Mouse (Mus musculus) neural tube, embryonic 14.5 days (tissue): ENCODE data around the gene AW549877. TPM values are rescaled to one million over a fixed set of nuclear protein-coding genes. Genes with fewer than 3 reads are reported as not detected.

ENCODE experiments used
- ATAC-seq: fragments of 200-750 bp; cut with Nextera tagmentation; 2 replicates; pipeline ENCODE4 v1.8.0; 2017; ENCODE audit warnings: low read depth, mild to moderate bottlenecking, moderate TSS enrichment, moderate library complexity
- H3K27ac ChIP-seq: fragments of 300-500 bp; sonication (generic); 2 replicates; pipeline ENCODE4 v1.5.1; 2014; ENCODE audit warnings: low read depth, mild to moderate bottlenecking, control low read depth, low read length, moderate library complexity, mixed read lengths
- H3K27me3 ChIP-seq: fragments of 300-500 bp; sonication (generic); 2 replicates; pipeline ENCODE4 v1.6.1; 2014; ENCODE audit warnings: low read length; ENCODE audit not compliant: control insufficient read depth, insufficient read depth
- H3K36me3 ChIP-seq: fragments of 300-500 bp; sonication (generic); 2 replicates; pipeline ENCODE4 v1.6.1; 2014; ENCODE audit warnings: low read length, mixed read lengths; ENCODE audit not compliant: control insufficient read depth, insufficient read depth
- H3K4me1 ChIP-seq: fragments of 300-500 bp; sonication (generic); 2 replicates; pipeline ENCODE4 v1.6.1; 2014; ENCODE audit warnings: low read length; ENCODE audit not compliant: control insufficient read depth, insufficient read depth
- H3K4me2 ChIP-seq: fragments of 300-500 bp; sonication (generic); 2 replicates; pipeline ENCODE4 v1.6.1; 2014; ENCODE audit warnings: mild to moderate bottlenecking, low read depth, low read length, control low read depth
- H3K4me3 ChIP-seq: fragments of 300-500 bp; sonication (generic); 2 replicates; pipeline ENCODE4 v1.5.1; 2014; ENCODE audit warnings: low read depth, low read length, control low read depth, mixed read lengths
- H3K9ac ChIP-seq: fragments of 300-500 bp; sonication (generic); replicated peaks from 2 replicates; pipeline ENCODE4 v1.6.1; 2014; ENCODE audit warnings: low read depth, mild to moderate bottlenecking, control low read depth, low read length, mixed read lengths
- H3K9me3 ChIP-seq: fragments of 300-500 bp; sonication (generic); 2 replicates; pipeline ENCODE4 v1.6.1; 2016; ENCODE audit warnings: low read length; ENCODE audit not compliant: control insufficient read depth
- WGBS: fragments of 180-500 bp; shearing (Covaris S2); extraction: QIAGEN DNeasy Blood & Tissue Kit; methylation state at CpG from one replicate; pipeline ENCODE4 v1.1.7; 2014; 5-methylcytosine and 5-hydroxymethylcytosine counted together
- polyA plus RNA-seq: library from polyadenylated mRNA; unstranded; fragments of >200 nt; fragmentation: Nextera tagmentation; extraction: Ambion mirVana; gene quantifications from 2 replicates; pipeline ENCODE4 v1.2.1, GENCODE M21; 2014

Gene AW549877
- polyA plus RNA-seq, 1 experiment from 2014 or later: 57.8 TPM

DNA sequence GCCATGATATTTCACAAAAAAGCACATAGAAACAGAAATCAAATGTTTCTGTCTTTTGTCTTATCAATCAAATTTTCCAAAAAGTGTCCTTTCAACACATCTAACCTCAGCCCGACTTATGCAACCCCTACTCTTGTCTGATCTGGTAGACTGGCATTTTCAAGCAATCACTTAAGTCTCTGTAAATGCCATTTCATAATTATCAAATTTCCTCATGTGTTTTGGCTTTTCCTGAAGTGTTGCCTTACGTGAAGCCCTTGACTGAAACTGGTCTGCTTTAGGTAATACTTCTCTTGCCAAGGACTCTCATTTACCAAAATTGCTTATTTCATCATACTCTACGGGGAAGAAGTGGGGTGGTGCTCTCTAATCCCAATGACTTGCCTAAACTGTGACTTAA is 22.2 kb downstream of the AW549877 start:
- WGBS: 94% methylated on average over 3 of the region's 3 CpGs
- H3K9me3 ChIP-seq: no peaks in the 10 kb centered on the region
- no peaks in the 10 kb centered on the region for H3K36me3 ChIP-seq
- H3K9ac ChIP-seq: no peak overlapping the region
- H3K4me3 ChIP-seq: no peak overlapping the region
- H3K27me3 ChIP-seq: no peaks in the 10 kb centered on the region
- H3K4me1 ChIP-seq: no peaks in the 10 kb centered on the region
- H3K4me2 ChIP-seq: no peak overlapping the region
- no peak for ATAC-seq
- H3K27ac ChIP-seq: no peak overlapping the region

- Histone ChIP-seq H3K27ac (no peak overlapping the region), H3K27me3 (no peaks in the 10 kb centered on the region), H3K9me3 (no peaks in the 10 kb centered on the region), H3K4me3 (no peak overlapping the region), H3K9ac (no peak overlapping the region), H3K4me1 (no peaks in the 10 kb centered on the region), H3K36me3 (no peaks in the 10 kb centered on the region), H3K4me2 (no peak overlapping the region)
- WGBS: 95% methylated on average over 6 of the region's 6 CpGs
- no peak for ATAC-seq
Observed at GRCm38 (mm10) chr15:3970193-3970592, 25.4 kb downstream of the AW549877 start.

GRCm38 (mm10) chr15:3969743-3970142 is 25.8 kb downstream of the AW549877 start:
- H3K27ac ChIP-seq: no peak overlapping the region
- H3K4me3 ChIP-seq: no peak overlapping the region
- no peaks in the 10 kb centered on the region for H3K36me3 ChIP-seq
- H3K4me2 ChIP-seq: no peak overlapping the region
- no peaks in the 10 kb centered on the region for H3K9me3 ChIP-seq
- no peaks in the 10 kb centered on the region for H3K4me1 ChIP-seq
- 94% methylated on average over 14 of the region's 14 CpGs for WGBS
- no peaks in the 10 kb centered on the region for H3K27me3 ChIP-seq
- H3K9ac ChIP-seq: no peak overlapping the region
- ATAC-seq: no peak

DNA sequence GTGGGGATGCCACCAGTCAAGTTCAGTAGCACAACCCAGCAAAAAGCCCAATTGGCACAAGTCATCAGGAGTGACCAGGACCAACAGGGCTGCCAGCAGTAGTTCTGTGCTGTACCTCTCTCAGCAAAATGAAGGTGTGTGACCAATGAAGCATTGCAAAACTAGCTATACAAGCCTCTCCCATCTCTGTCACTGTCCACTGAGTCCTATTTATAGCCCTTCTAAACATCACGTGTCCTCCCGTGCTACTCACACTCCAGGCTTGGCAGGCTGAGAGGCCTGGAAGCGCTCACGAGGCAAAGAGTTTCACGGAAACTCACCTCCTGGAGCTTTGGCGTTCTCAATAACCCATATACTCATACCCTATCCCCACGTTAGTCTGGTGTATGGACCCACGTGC is 33.3 kb downstream of the AW549877 start:
- 84% methylated on average over 8 of the region's 8 CpGs for WGBS
- no peaks in the 10 kb centered on the region for H3K4me1 ChIP-seq
- ATAC-seq: no peak

GRCm38 (mm10) chr15:3960094-3960493 is 35.5 kb downstream of the AW549877 start:
- no peak overlapping the region for H3K4me3 ChIP-seq
- WGBS: 54% methylated on average over 1 of the region's 1 CpGs
- H3K9ac ChIP-seq: no peak overlapping the region
- H3K27me3 ChIP-seq: no peaks in the 10 kb centered on the region
- H3K9me3 ChIP-seq: no peaks in the 10 kb centered on the region
- no peak overlapping the region for H3K4me2 ChIP-seq
- no peaks in the 10 kb centered on the region for H3K4me1 ChIP-seq
- H3K36me3 ChIP-seq: no peaks in the 10 kb centered on the region
- ATAC-seq: no peak
- no peak overlapping the region for H3K27ac ChIP-seq

More for the DNA sequence above, 33.3 kb downstream of the AW549877 start:
- Histone ChIP-seq H3K27me3 (no peaks in the 10 kb centered on the region), H3K4me3 (no peak overlapping the region), H3K9me3 (no peaks in the 10 kb centered on the region), H3K36me3 (no peaks in the 10 kb centered on the region), H3K9ac (no peak overlapping the region), H3K27ac (no peak overlapping the region), H3K4me2 (no peak overlapping the region)

DNA sequence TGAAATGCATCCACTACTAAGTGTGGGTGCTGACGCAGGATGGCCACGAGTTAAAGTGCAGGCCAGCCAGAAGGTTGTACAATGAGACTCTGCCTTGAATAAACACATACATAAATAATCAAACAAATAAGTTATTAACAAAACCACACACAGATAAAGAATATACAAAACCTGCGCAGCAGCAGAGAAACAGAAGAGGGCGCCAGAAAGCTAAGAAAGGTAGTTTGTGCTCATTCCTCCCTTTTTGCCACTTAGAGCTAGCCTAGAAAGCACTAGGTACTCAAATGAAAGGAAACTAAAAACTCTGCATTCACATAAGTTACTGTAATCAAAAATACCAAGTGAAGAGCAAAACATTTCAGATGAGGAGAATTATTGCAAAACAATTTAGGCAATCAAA is 37.6 kb downstream of the AW549877 start:
- WGBS: 34% methylated on average over 4 of the region's 4 CpGs
- ATAC-seq: no peak

GRCm38 (mm10) chr15:3954971-3955370 is 40.6 kb downstream of the AW549877 start:
- Histone ChIP-seq H3K9ac (no peak overlapping the region), H3K36me3 (no peaks in the 10 kb centered on the region), H3K4me3 (no peak overlapping the region), H3K27me3 (no peaks in the 10 kb centered on the region), H3K4me2 (no peak overlapping the region), H3K27ac (no peak overlapping the region), H3K4me1 (no peaks in the 10 kb centered on the region), H3K9me3 (no peaks in the 10 kb centered on the region)
- no peak; the same call in 1 of the 2 replicates for ATAC-seq
- 74% methylated on average over 2 of the region's 2 CpGs for WGBS

More for the DNA sequence above, 37.6 kb downstream of the AW549877 start:
- Histone ChIP-seq H3K9ac (no peak overlapping the region), H3K27ac (no peak overlapping the region), H3K9me3 (no peaks in the 10 kb centered on the region), H3K36me3 (no peaks in the 10 kb centered on the region), H3K27me3 (no peaks in the 10 kb centered on the region), H3K4me1 (no peaks in the 10 kb centered on the region), H3K4me3 (no peak overlapping the region), H3K4me2 (no peak overlapping the region)

- H3K27me3 ChIP-seq: no peaks in the 10 kb centered on the region
- H3K36me3 ChIP-seq: no peaks in the 10 kb centered on the region
- no peak overlapping the region for H3K4me3 ChIP-seq
- WGBS: 93% methylated on average over 2 of the region's 2 CpGs
- ATAC-seq: no peak
- H3K4me2 ChIP-seq: no peak overlapping the region
- no peaks in the 10 kb centered on the region for H3K9me3 ChIP-seq
- H3K9ac ChIP-seq: no peak overlapping the region
- H3K4me1 ChIP-seq: no peaks in the 10 kb centered on the region
- H3K27ac ChIP-seq: no peak overlapping the region
Observed at GRCm38 (mm10) chr15:3938132-3938531, 57.4 kb downstream of the AW549877 start.

DNA sequence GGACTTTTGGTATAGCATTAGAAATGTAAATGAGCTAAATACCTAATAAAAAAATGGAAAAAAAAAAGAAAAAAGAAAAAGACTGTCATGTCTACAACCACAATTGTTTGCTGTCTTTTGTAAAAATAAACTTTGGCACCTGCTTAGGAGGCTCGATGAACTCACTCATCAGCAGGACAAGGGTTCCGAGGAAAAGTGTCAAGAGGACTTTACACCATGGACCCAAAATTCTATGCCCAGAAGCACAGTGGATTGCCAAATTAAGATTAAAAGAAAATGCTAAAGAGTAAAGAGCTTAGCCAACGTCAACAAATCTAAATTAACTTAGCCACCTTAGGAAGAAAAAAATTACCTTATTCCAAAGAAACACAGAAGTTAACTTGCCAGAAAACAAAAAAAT is 59.5 kb downstream of the AW549877 start:
- no peaks in the 10 kb centered on the region for H3K9me3 ChIP-seq
- no peak overlapping the region for H3K4me2 ChIP-seq
- no peaks in the 10 kb centered on the region for H3K4me1 ChIP-seq
- H3K4me3 ChIP-seq: no peak overlapping the region
- no peak overlapping the region for H3K27ac ChIP-seq
- ATAC-seq: no peak
- no peaks in the 10 kb centered on the region for H3K36me3 ChIP-seq
- no peak overlapping the region for H3K9ac ChIP-seq
- WGBS: 88% methylated on average over 3 of the region's 3 CpGs
- H3K27me3 ChIP-seq: no peaks in the 10 kb centered on the region

GRCm38 (mm10) chr15:3933466-3933865 is 62.1 kb downstream of the AW549877 start:
- H3K36me3 ChIP-seq: no peaks in the 10 kb centered on the region
- no peaks in the 10 kb centered on the region for H3K27me3 ChIP-seq
- no peak for ATAC-seq
- H3K4me3 ChIP-seq: no peak overlapping the region
- WGBS: 88% methylated on average over 4 of the region's 4 CpGs
- no peak overlapping the region for H3K9ac ChIP-seq
- H3K4me1 ChIP-seq: no peaks in the 10 kb centered on the region
- H3K4me2 ChIP-seq: no peak overlapping the region
- no peaks in the 10 kb centered on the region for H3K9me3 ChIP-seq
- no peak overlapping the region for H3K27ac ChIP-seq
